Mouse (Mus musculus): ENCODE data around the gene Plppr3.
"Not testable (repeated sequence)": the region's sequence is repeated elsewhere in the genome, so short reads cannot be mapped to it uniquely, and the experiment has no call there.

The Plppr3 gene

GRCm38 (mm10) chr10:79906712-79907111, 32.3 kb upstream of the Plppr3 start:
- no peak for DNase-seq (ENCODE audit: extremely low spot score, low spot score)

GRCm38 (mm10) chr10:79900951-79901410, 26.5 kb upstream of the Plppr3 start:
- DNase-seq (ENCODE audit: extremely low spot score, low spot score), result no peak

- DNase-seq (ENCODE audit: extremely low spot score, low spot score), result no peak
Measured at GRCm38 (mm10) chr10:79897316-79898245, 23.1 kb upstream of the Plppr3 start.

GRCm38 (mm10) chr10:79896814-79897213, 22.4 kb upstream of the Plppr3 start:
- no peak for DNase-seq (ENCODE audit: extremely low spot score, low spot score)

- no peak for DNase-seq (ENCODE audit: extremely low spot score, low spot score)
Measured at GRCm38 (mm10) chr10:79896306-79896705, 21.9 kb upstream of the Plppr3 start.

GRCm38 (mm10) chr10:79892451-79893118, 18.2 kb upstream of the Plppr3 start:
- DNase-seq (ENCODE audit: extremely low spot score, low spot score), result peak; percentile 88

GRCm38 (mm10) chr10:79890670-79891069, 16.2 kb upstream of the Plppr3 start, which contains the start of gene Cfd:
Gene Cfd (plus strand): TSS chr10:79890853.
- DNase-seq (ENCODE audit: extremely low spot score, low spot score), result no peak

- no peak for DNase-seq (ENCODE audit: extremely low spot score, low spot score)
Measured at GRCm38 (mm10) chr10:79889386-79889785, 15.0 kb upstream of the Plppr3 start.

- DNase-seq (ENCODE audit: extremely low spot score, low spot score), result no peak
Measured at GRCm38 (mm10) chr10:79886611-79887010, 12.2 kb upstream of the Plppr3 start.

GRCm38 (mm10) chr10:79886054-79886453, 11.6 kb upstream of the Plppr3 start, which contains the start of gene Elane:
Gene Elane (plus strand): TSS chr10:79886247.
- no peak for DNase-seq (ENCODE audit: extremely low spot score, low spot score)

GRCm38 (mm10) chr10:79884938-79885337, 10.5 kb upstream of the Plppr3 start:
- DNase-seq (ENCODE audit: extremely low spot score, low spot score), result not testable (repeated sequence)

GRCm38 (mm10) chr10:79884446-79884845, 10.0 kb upstream of the Plppr3 start:
- no peak for DNase-seq (ENCODE audit: extremely low spot score, low spot score)

- peak; percentile 77 for DNase-seq (ENCODE audit: extremely low spot score, low spot score)
Measured at GRCm38 (mm10) chr10:79883297-79884084, 9.1 kb upstream of the Plppr3 start.

- DNase-seq (ENCODE audit: extremely low spot score, low spot score), result no peak
Measured at GRCm38 (mm10) chr10:79881981-79882380, 7.5 kb upstream of the Plppr3 start.

- DNase-seq (ENCODE audit: extremely low spot score, low spot score), result no peak
Measured at GRCm38 (mm10) chr10:79880721-79881120, 6.3 kb upstream of the Plppr3 start.

- no peak for DNase-seq (ENCODE audit: extremely low spot score, low spot score)
Measured at GRCm38 (mm10) chr10:79879527-79879926, 5.1 kb upstream of the Plppr3 start.

GRCm38 (mm10) chr10:79877757-79878156, 3.3 kb upstream of the Plppr3 start:
- DNase-seq (ENCODE audit: extremely low spot score, low spot score), result no peak

GRCm38 (mm10) chr10:79877174-79877573, 2.7 kb upstream of the Plppr3 start:
- DNase-seq (ENCODE audit: extremely low spot score, low spot score), result no peak

GRCm38 (mm10) chr10:79873715-79874289, 632 bp downstream of the Plppr3 start:
- DNase-seq (ENCODE audit: extremely low spot score, low spot score), result no peak

GRCm38 (mm10) chr10:79873313-79873712, 1.1 kb downstream of the Plppr3 start:
- DNase-seq (ENCODE audit: extremely low spot score, low spot score), result no peak

- DNase-seq (ENCODE audit: extremely low spot score, low spot score), result no peak
Measured at GRCm38 (mm10) chr10:79872862-79873261, 1.6 kb downstream of the Plppr3 start.
